Mouse (Mus musculus): ENCODE data around the gene Eif1ad. TPM values are rescaled to one million over a fixed set of nuclear protein-coding genes. Genes with fewer than 3 reads are reported as not detected.

Eif1ad gene
- polyA plus RNA-seq, 1 experiment = 52.9 TPM

- Histone ChIP-seq H3K4me2 (ENCODE audit: low read depth) (no peak overlapping the region), H3K27me3 (ENCODE audit: control insufficient read depth, insufficient read depth, insufficient read length) (no peaks in the 10 kb centered on the region), H3K4me3 (no peak overlapping the region), H3K79me2 (ENCODE audit: control insufficient read depth, insufficient read depth) (peaks cover 51% of the 10 kb centered on the region), H3ac (ENCODE audit: control insufficient read depth, insufficient read length) (no peak overlapping the region), H3K36me3 (ENCODE audit: control insufficient read depth, insufficient read depth) (no peaks in the 10 kb centered on the region)
- TF ChIP-seq TCF12 (IDR thresholded peaks at IDR 0.05; ENCODE audit: insufficient read depth, poor library complexity, severe bottlenecking) (no peak), MYOD1 (IDR thresholded peaks at IDR 0.05; ENCODE audit: control insufficient read depth in 1 of 3, insufficient read length in 2 of 3, low read depth in 2 of 3) (no peak), TCF3 (IDR thresholded peaks at IDR 0.05; ENCODE audit: insufficient read length, low read depth) (no peak), MAX (IDR thresholded peaks at IDR 0.05; ENCODE audit: low read depth) (no peak), REST (IDR thresholded peaks at IDR 0.05; ENCODE audit: insufficient read depth, insufficient read length) (no peak), POLR2A (IDR thresholded peaks at IDR 0.05; ENCODE audit: insufficient read length, low read depth) (no peak), CEBPB (IDR thresholded peaks at IDR 0.05; ENCODE audit: insufficient read depth, poor library complexity, severe bottlenecking) (no peak), POLR2AphosphoS2 (IDR thresholded peaks at IDR 0.05; ENCODE audit: insufficient read length, low read depth) (no peak), MYOG (IDR thresholded peaks at IDR 0.05; ENCODE audit: control insufficient read depth in 1 of 3, insufficient read depth in 1 of 3, insufficient read length in 2 of 3, low read depth in 2 of 3) (no peak), E2F4 (IDR thresholded peaks at IDR 0.05; ENCODE audit: insufficient read depth) (no peak), USF1 (IDR thresholded peaks at IDR 0.05; ENCODE audit: low read depth) (no peak), SRF (IDR thresholded peaks at IDR 0.05; ENCODE audit: control insufficient read depth, insufficient read length, low read depth) (no peak)
Observed at GRCm38 (mm10) chr19:5364124-5364523, 2.4 kb upstream of the Eif1ad start.

- no peaks in the 10 kb centered on the region for H3K27me3 ChIP-seq (ENCODE audit: control insufficient read depth, insufficient read depth, insufficient read length)
- peak overlapping the region; percentile 69 for H3ac ChIP-seq (ENCODE audit: control insufficient read depth, insufficient read length)
- H3K36me3 ChIP-seq (ENCODE audit: control insufficient read depth, insufficient read depth) = peaks cover 13% of the 10 kb centered on the region
- peak overlapping the region; percentile 93 for H3K4me3 ChIP-seq
- H3K79me2 ChIP-seq (ENCODE audit: control insufficient read depth, insufficient read depth) = peaks cover 55% of the 10 kb centered on the region
- peak overlapping the region; percentile 93 for H3K4me2 ChIP-seq (ENCODE audit: low read depth)
- TF ChIP-seq MAX (IDR thresholded peaks at IDR 0.05; ENCODE audit: low read depth) = no peak
- peak; percentile 23 for TF ChIP-seq POLR2AphosphoS2 (IDR thresholded peaks at IDR 0.05; ENCODE audit: insufficient read length, low read depth)
- TF ChIP-seq E2F4 (IDR thresholded peaks at IDR 0.05; ENCODE audit: insufficient read depth) = no peak
- no peak for TF ChIP-seq TCF3 (IDR thresholded peaks at IDR 0.05; ENCODE audit: insufficient read length, low read depth)
- no peak for TF ChIP-seq SRF (IDR thresholded peaks at IDR 0.05; ENCODE audit: control insufficient read depth, insufficient read length, low read depth)
- TF ChIP-seq MYOG (IDR thresholded peaks at IDR 0.05; ENCODE audit: control insufficient read depth in 1 of 3, insufficient read depth in 1 of 3, insufficient read length in 2 of 3, low read depth in 2 of 3) = no peak
- peak; percentile 12 for TF ChIP-seq POLR2A (IDR thresholded peaks at IDR 0.05; ENCODE audit: insufficient read length, low read depth)
- no peak for TF ChIP-seq CEBPB (IDR thresholded peaks at IDR 0.05; ENCODE audit: insufficient read depth, poor library complexity, severe bottlenecking)
- peak in 1 of 3 experiments; percentile 24 for TF ChIP-seq MYOD1 (IDR thresholded peaks at IDR 0.05; ENCODE audit: control insufficient read depth in 1 of 3, insufficient read length in 2 of 3, low read depth in 2 of 3)
- TF ChIP-seq REST (IDR thresholded peaks at IDR 0.05; ENCODE audit: insufficient read depth, insufficient read length) = no peak
- no peak for TF ChIP-seq USF1 (IDR thresholded peaks at IDR 0.05; ENCODE audit: low read depth)
- no peak for TF ChIP-seq TCF12 (IDR thresholded peaks at IDR 0.05; ENCODE audit: insufficient read depth, poor library complexity, severe bottlenecking)
Observed at GRCm38 (mm10) chr19:5365751-5366150, 790 bp upstream of the Eif1ad start.

GRCm38 (mm10) chr19:5367053-5367359 lies 465 bp downstream of the Eif1ad start, which contains the start of gene Banf1:
Gene Banf1 (minus strand): TSS chr19:5367168.
- Histone ChIP-seq H3ac (ENCODE audit: control insufficient read depth, insufficient read length) (peak within 1 kb of the TSS; percentile 69), H3K27me3 (ENCODE audit: control insufficient read depth, insufficient read depth, insufficient read length) (no peaks in the 10 kb centered on the region), H3K4me2 (ENCODE audit: low read depth) (peak within 1 kb of the TSS; percentile 93), H3K36me3 (ENCODE audit: control insufficient read depth, insufficient read depth) (peaks cover 25% of the 10 kb centered on the region), H3K4me3 (peak within 1 kb of the TSS; percentile 93), H3K79me2 (ENCODE audit: control insufficient read depth, insufficient read depth) (peaks cover 55% of the 10 kb centered on the region)
- TF ChIP-seq MAX (IDR thresholded peaks at IDR 0.05; ENCODE audit: low read depth) (no peak), MYOG (IDR thresholded peaks at IDR 0.05; ENCODE audit: control insufficient read depth in 1 of 3, insufficient read depth in 1 of 3, insufficient read length in 2 of 3, low read depth in 2 of 3) (peak in 1 of 3 experiments; percentile 17), SRF (IDR thresholded peaks at IDR 0.05; ENCODE audit: control insufficient read depth, insufficient read length, low read depth) (peak; percentile 40), USF1 (IDR thresholded peaks at IDR 0.05; ENCODE audit: low read depth) (no peak), TCF12 (IDR thresholded peaks at IDR 0.05; ENCODE audit: insufficient read depth, poor library complexity, severe bottlenecking) (no peak), POLR2A (IDR thresholded peaks at IDR 0.05; ENCODE audit: insufficient read length, low read depth) (peak; percentile 79), MYOD1 (IDR thresholded peaks at IDR 0.05; ENCODE audit: control insufficient read depth in 1 of 3, insufficient read length in 2 of 3, low read depth in 2 of 3) (no peak), POLR2AphosphoS2 (IDR thresholded peaks at IDR 0.05; ENCODE audit: insufficient read length, low read depth) (peak; percentile 88), E2F4 (IDR thresholded peaks at IDR 0.05; ENCODE audit: insufficient read depth) (no peak), CEBPB (IDR thresholded peaks at IDR 0.05; ENCODE audit: insufficient read depth, poor library complexity, severe bottlenecking) (no peak)

GRCm38 (mm10) chr19:5367455-5367854 lies 914 bp downstream of the Eif1ad start:
- Histone ChIP-seq H3K27me3 (ENCODE audit: control insufficient read depth, insufficient read depth, insufficient read length) (no peaks in the 10 kb centered on the region), H3K36me3 (ENCODE audit: control insufficient read depth, insufficient read depth) (peaks cover 30% of the 10 kb centered on the region), H3K4me2 (ENCODE audit: low read depth) (peak overlapping the region; percentile 92), H3K4me3 (peak overlapping the region; percentile 93), H3K79me2 (ENCODE audit: control insufficient read depth, insufficient read depth) (peaks cover 55% of the 10 kb centered on the region), H3ac (ENCODE audit: control insufficient read depth, insufficient read length) (peak overlapping the region; percentile 69)
- TF ChIP-seq CEBPB (IDR thresholded peaks at IDR 0.05; ENCODE audit: insufficient read depth, poor library complexity, severe bottlenecking) (no peak), POLR2AphosphoS2 (IDR thresholded peaks at IDR 0.05; ENCODE audit: insufficient read length, low read depth) (no peak), REST (IDR thresholded peaks at IDR 0.05; ENCODE audit: insufficient read depth, insufficient read length) (no peak), USF1 (IDR thresholded peaks at IDR 0.05; ENCODE audit: low read depth) (no peak), MAX (IDR thresholded peaks at IDR 0.05; ENCODE audit: low read depth) (no peak), TCF12 (IDR thresholded peaks at IDR 0.05; ENCODE audit: insufficient read depth, poor library complexity, severe bottlenecking) (no peak), SRF (IDR thresholded peaks at IDR 0.05; ENCODE audit: control insufficient read depth, insufficient read length, low read depth) (no peak), E2F4 (IDR thresholded peaks at IDR 0.05; ENCODE audit: insufficient read depth) (no peak), POLR2A (IDR thresholded peaks at IDR 0.05; ENCODE audit: insufficient read length, low read depth) (no peak)
